Mouse (Mus musculus) heart, postnatal 10 days (tissue): ENCODE results near the gene Gm20388. TPM values are rescaled to one million over a fixed set of nuclear protein-coding genes. Genes with fewer than 3 reads are reported as not detected.
A peak's percentile ranks its signal among the peaks of the same experiment; 100 is the strongest.

Experiments
- DNase-seq, 2 experiments: peaks; one replicate each; pipeline ENCODE4 v3.0.0; 2021
- intact Hi-C: fragments of 180-260 bp; cut with DNase I; formaldehyde crosslinking; loops from one replicate; pipeline ENCODE4 v1.15.1; 2025
- total RNA-seq, 2 experiments: library from RNA; stranded (reverse); gene quantifications; 2 replicates each; pipeline ENCODE4 v1.2.3; 2021

Gm20388 gene
- total RNA-seq, 2 experiments from 2014 or later: 2.0 to 2.2 TPM

DNA sequence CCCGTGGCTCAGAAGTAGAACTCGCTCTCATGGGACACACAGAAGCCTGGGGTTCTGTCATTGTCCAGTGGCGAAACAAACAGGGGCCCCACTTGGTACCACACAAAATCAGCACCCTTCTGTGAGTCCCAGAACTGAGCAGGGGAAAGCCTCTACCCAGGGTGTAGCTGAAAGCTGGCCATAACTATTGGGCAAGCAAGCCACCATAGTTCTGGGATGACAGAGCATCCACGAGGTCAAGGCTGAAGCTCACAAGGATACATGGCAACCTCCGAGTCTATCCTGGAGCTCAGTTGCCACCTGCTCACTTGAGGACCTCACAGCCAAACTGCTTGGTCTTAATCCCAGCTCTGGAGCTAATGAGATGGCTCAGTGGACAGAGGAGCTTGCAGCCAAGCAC is 270.6 kb downstream of the Gm20388 start:
- intact Hi-C loops: no loop called here

DNA sequence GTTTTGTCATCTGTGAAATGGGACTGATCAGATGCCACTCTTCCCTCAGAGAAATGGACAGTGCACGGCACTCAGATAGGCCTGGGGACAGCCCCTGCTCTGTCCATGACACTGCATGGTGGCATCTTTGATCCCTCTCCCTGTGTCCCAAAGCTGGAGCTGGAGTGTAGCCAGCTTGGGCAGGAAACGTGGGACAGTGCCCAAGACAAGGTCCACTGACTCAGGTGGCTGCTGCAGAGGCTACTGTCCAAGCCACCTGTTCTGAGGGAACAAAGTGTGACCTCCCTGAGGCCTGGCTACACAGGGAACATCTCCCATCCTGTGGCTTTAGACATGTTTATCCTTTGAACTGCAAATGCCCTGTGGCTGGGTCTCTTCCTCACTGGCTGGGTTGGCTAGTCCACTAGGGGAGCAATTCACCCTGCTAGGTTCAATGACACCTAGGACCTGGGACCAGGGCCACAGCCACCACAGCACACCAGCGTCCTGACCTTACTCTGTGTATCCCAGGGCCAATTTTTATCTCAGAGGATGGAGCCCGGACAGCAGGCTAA is 271.3 kb downstream of the Gm20388 start:
- DNase-seq: no peak
- intact Hi-C loops: no loop called here

More for the DNA sequence above, 270.6 kb downstream of the Gm20388 start:
- no peak for DNase-seq

DNA sequence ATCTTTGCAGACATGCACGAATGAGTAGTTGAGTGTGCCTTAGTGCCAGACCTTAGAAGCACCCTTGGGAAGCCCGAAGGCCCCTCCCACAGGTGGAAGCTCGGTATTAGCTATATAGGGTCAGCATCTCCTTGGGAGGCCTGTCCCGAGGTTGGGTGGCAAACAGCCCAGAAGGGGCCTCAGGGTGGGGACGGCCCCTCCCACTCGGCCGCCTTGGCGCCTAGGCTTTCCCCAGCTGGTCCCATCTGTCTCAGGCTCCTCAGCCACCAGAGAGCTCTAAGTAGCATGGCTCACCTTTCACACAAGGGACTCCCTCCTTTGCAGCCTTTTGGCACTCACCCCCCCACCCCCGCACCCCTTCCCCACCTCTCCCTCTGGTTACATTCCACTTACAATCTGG is 273.7 kb downstream of the Gm20388 start:
- DNase-seq: peak; percentile 63 to 67
- intact Hi-C loops: no loop called here

DNA sequence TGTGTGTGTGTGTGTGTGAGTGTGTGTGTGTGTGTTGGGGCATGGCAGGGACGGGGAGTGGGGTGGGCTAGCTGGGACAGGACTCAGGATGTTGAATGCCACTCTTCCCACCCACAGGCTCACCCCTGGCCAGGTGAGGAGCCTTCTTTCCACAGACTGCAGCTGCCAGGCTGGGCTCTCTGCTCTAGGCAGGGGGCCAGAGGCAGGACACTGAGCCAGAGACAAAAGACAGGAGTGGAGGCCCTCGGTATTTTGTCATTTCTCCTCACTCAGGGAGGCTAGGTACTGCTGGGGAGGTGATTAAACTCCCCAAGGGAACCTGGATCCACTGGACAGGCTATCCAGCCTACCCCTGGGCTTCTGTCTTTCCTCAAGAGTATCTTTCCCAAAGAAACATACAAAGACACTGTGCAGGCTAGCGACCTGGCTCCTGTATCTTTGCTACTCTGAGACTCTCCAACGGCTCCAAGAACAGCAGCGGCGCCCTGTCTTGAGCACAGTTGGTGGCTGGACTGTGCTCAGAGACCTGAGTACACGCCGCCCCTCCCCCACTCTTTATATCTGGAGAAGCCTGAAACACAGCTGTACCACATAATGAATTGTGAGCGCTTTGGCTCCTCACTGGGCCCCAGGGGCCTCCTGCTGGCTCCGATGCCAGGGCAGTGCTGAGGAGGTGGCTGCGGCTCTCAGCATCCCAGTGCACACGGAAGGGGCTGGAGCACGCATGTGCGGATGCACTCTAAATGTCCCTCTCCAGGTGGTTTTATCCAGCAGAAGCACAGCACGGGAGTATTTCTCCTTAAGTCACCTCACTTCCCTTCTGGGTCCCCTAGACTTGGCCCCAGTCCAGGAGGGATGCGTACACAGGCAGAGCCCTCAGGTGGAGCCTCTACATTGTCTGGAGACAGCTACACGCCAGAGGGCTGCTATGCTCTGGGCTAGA is 274.5 kb downstream of the Gm20388 start:
- intact Hi-C loops: no loop called here
- DNase-seq: peak; percentile 71 to 76

DNA sequence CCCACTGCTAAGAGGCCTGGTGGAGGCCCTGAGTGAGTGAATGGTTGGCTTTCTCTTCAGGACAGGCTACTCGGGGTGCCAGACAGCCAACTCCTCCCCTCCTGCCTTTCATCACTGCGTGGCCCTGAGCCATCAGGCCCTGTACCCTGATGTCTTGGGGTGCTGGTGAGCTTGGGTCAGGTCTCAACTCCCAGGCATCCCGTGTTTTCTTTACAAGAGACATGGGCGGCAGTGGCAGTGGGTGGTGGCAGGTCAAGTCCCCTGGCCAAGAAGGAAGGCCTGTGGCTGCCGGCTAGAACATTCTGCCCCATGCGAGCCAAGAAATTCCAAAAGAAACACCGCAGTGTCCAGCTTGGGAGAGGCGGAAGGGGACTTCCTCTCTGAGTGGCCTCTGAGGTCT is 275.8 kb downstream of the Gm20388 start:
- DNase-seq: peak; percentile 65 to 73
- intact Hi-C loops: loop anchor here (1.0 kb wide), 1 partner anchor 20 kb away; no protein-coding TSS in a partner anchor

DNA sequence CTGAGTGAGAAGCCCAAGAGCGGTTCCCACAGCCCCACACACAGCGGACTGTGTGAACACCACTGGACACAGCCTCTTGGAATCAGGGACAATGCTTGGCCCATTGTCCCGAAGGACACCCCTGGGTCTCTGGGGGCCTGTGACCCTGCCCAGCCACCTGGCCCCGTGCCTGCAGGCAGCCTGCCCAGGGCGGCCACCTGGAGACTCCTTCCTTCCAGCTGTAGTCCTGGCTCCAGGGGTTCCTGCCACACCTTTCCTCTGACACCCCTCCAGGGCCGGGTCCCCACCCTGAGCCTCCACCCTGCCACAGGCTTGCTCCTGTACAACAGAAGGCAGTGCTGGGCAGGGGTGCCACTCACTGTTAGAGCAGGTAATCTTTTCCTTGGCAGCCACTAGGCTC is 277.9 kb downstream of the Gm20388 start:
- intact Hi-C loops: no loop called here
- DNase-seq: peak; percentile 69 to 76

DNA sequence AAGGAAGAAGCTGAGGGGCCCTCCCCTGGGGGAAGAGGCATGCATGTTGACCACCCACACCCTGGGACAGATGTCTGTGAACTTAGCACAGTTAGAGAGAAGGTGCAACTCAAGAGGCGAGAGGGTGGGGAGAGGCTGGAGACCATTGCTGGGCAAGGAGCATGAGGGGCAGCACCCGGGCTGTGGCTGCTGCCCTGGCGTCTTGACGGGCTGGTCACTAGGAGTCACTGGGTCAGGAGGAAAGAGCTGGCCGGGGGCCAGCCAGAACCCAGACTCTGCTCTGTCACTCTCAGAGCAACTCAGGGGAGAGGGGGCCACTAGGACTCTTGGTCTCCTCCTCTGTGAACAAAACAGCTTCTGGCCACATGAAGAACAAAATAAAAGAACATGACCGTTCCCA is 278.8 kb downstream of the Gm20388 start:
- intact Hi-C loops: no loop called here

DNA sequence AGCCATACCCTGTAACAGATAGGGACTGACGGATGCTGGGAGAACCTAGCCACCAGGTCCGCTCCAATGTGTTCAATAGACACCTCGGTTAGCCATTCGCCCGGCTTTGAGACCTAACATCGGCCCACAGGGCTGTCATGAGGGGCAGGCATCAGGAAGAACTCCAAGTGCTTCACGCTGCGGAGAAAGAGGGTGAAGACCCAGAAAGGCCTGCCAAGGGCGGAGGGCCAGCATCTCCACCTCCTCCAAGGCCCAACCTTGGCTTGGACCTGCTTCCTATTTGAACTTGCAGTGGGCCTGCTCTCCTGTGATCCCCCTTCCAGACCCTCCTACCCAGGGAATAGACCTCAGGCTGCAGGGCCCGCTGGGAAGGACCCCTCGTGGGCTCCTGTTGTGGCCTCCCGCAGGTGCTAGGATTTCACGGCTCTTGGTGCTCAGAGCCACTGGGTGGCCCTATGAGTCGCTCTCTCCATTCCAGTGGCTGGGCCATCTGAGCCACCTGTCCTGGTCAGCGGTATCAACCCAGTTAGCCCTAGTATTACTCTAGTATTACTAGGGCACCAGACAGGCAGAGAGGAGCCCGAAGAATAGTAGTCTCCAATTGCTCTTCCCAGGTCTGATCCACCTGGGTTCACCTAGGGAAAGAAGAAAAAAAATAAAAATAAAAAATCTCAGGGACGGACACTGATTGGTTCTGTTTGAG is 279.6 kb downstream of the Gm20388 start:
- DNase-seq: no peak
- intact Hi-C loops: no loop called here

More for the DNA sequence above, 278.8 kb downstream of the Gm20388 start:
- DNase-seq: no peak

DNA sequence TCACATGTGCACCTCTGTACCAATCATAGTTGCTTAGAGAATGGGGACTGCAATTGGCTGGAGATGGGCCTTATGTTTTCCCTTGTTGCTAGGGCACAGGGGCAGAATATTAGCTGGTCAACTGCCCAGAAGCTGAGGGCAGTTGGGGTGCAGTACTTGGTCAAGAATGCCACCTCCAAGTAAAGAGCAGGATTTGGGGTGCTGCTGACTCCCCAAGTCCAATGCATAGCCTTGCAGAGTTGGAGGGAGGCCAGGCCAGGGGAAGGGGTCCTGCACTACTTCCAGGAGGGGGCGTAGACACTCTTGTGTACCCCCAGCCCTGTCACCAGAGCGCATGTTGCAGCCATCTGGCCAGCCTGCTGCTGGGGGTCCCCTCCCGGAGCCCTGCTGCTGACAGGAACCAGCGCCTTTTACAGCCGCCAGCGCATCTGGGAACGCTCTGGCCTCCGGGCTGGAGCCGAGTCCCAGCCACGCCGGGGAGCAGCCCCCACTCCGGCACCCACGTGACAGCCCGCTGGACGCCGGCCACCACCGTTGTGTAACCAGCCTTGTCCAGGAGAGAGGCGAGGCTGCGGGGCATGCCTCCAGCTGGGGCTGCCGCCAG is 280.3 kb downstream of the Gm20388 start:
- intact Hi-C loops: no loop called here

DNA sequence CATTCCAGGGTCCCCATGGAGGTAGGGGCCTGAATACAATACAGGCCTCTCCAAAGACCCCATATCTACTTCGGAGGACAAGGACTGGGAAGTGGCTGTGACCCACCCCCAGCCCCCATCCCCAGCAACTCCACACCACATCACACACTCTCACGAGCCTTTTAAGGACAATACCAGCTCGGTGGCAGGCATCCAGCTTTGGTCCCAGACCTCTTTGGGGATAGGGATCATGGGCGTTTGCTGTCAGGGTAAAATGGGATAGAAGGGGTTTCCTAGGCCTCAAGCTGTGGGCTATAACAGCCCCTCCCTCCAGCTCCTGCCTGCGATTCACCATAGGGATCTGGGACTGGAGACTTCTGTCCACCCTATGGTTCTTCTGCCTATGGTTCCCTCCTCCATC is 281.0 kb downstream of the Gm20388 start:
- intact Hi-C loops: no loop called here
- DNase-seq: peak in 1 of 2 experiments; percentile 53

More for the DNA sequence above, 280.3 kb downstream of the Gm20388 start:
- DNase-seq: peak; percentile 98

DNA sequence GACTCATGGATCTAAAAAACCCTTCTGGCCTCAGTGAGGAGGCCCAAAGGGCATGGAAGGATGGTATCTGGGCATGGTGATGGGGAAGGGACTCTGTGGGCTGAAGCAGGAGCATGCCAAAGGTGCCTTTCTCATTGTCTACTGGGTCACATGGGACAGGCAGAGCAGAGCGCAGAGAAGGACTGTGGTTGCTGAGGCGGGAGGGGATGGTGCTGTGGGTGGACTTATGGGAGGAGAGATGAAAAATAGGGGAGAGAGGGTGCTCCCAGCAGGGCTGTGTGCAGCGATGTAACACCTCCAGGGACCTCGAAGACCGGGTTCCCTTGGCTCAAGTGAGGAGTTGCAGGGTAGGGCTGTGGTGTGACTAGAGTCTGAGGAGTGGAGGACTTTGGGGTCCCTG is 281.5 kb downstream of the Gm20388 start:
- intact Hi-C loops: no loop called here
- no peak for DNase-seq

DNA sequence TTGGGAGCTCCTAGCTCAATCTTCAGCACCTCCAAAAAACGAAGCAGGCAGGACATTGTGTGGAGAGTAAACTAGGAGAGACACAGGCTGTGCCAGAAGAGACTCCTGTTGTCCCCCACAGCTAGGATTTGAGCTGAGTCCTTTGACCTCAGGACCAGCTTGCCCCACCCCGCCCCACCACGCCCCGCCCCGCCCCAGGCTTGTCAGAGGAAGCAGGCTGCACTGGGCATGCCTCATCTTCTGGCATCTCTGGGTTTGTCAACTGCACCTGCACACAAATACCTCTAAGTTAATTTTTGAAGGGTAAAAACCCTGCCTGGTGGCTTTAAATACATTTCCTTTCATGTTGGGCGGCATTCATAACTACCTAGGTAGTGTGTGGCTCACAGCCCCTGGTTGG is 290.7 kb downstream of the Gm20388 start:
- no peak for DNase-seq
- intact Hi-C loops: no loop called here

DNA sequence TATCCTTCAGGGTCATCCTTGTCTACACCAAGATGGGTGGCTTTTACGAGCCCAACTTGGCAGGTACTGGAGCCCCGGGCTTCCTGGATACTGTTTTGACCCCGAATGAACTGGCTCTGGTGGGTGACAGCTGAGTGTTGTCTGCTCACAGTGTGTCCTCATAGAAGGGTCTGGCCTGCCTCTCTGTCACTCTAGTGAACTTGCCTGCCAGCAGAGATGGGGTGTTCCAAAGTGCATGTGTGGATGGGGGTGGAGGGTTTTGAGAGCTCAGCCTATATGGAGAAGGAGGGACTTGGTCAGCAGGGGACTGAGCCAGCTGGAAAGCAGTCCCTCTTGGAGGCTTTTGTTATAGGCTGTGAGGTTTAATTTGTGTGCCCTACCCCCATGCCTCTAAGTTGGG is 291.9 kb downstream of the Gm20388 start:
- intact Hi-C loops: no loop called here
- peak; percentile 75 for DNase-seq

DNA sequence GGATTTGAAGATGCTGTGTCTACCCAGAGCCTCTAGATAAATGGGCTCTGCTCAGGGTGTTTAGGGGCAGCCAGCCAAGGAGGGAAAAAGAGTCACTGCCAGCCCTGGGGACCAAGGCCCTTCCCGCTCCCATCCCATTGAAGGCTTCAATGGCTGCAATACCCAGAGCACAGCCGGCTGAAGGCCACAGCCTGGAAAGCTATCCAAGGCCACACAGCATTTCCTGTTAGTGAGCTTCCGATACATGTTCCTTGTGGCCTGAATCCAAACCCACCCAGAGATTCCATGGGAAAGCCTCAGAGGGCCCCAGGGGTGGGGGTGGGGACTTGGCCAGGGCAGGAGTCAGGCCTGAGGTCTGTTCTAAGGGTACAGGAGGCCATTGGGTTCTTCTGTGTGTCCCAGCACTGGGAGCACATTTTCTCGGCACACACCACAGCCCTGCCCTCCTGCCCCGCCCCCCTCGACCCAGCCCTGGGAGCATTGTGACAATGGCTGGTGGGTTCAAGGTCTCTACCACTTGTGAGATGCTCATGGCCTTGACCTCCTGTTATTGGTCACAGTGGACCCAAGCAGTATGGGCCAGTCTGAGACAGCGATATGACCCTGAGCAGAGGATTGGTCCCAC is 294.2 kb downstream of the Gm20388 start:
- DNase-seq: peak; percentile 74 to 81
- intact Hi-C loops: no loop called here

DNA sequence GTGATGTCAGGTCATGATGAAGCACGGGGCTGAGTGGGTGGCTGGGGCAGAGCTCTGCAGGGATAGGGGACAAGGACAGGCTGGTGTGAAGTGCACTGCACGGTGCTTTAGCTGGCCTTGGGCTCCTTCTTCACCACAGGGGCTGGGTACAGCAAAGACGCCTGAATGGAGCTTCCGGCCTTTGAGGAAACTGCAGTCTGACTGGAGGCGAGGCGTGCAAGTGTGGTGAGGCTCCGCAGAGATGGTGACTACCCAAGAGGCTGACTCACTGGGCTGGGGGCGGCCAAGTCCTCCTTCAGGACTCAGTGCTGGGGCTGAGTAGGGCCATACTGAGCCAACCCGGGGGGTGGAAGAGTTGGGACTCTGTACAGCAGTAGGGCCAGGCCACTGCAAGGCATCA is 295.3 kb downstream of the Gm20388 start:
- intact Hi-C loops: loop anchor here (1.0 kb wide), 1 partner anchor 20 kb away; no protein-coding TSS in a partner anchor
- DNase-seq: no peak

DNA sequence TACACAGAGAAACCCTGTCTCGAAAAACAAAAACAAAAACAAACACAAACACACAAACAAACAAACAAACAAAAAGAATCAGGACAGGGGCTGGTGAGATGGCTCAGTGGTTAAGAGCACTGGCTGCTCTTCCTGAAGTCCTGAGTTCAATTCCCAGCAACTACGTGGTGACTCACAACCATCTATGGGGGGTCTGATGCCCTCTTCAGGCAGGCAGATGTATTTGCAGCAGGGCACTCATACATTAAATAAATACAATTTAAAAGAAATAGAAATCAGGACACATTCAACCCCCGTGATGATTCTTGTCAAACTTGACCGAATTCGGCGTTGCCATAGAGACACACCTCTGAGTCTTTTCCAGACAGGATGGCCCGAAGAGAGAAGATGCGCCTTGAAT is 296.7 kb downstream of the Gm20388 start:
- DNase-seq: no peak
- intact Hi-C loops: no loop called here

DNA sequence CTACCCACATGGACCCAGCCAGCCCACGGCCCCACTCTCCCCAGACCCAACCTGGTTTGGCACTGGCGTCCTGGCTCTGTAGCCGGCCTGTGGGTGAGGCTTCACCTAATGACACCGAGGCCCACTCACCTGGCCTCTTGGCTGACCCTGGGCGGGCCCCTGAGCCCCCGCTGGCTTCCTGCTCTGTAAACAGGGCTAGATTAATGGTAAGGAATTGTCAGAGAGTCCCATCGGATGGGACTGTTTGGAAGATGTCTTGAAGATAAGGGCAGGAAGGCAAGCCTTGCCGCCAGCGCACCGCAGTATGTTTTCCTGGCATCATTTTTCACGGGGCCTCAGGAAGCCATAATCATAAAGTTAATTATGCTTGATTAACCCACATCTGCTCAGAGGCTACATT is 297.5 kb downstream of the Gm20388 start:
- intact Hi-C loops: no loop called here
- DNase-seq: no peak

DNA sequence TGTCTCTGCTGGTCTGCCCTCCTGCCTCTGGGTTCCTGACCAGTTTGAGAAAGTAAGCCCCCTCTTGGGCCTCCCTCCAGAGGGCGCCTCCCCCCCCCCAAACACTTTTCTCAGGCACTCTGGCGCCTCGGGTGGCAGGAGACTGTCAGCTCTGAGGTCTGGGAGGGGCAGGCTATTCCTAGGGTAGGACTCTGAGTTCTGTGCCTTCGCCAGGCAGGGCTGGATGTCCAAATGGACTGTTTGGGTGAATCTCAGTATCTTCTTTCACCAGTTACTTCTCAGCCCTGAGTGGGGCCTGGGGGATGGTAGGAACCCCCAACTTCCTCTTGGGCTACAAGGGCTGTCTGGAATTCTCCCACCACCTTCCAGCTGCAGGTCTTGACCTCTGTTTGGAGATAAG is 300.7 kb downstream of the Gm20388 start:
- intact Hi-C loops: no loop called here
- DNase-seq: peak in 1 of 2 experiments; percentile 38

DNA sequence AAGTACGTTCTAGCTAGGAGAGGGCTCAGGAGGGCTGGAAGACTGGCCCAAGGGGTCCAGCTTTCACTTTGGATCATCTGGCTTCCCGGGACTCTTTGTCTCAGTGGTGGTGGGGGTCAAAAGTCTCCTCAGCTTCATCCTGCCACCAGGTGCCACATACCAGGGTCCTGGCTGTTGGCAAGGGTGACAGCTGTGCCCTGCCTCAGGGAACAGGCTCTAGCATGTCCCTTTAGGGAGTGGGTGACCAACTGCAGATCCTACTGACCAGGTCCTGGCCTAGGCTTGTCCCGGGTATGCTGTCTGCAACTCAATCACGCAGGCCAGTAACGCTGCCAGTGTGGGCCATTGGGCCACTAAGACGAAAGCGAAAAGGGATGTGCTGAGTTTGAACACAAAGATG is 302.0 kb downstream of the Gm20388 start:
- intact Hi-C loops: no loop called here
- DNase-seq: no peak

DNA sequence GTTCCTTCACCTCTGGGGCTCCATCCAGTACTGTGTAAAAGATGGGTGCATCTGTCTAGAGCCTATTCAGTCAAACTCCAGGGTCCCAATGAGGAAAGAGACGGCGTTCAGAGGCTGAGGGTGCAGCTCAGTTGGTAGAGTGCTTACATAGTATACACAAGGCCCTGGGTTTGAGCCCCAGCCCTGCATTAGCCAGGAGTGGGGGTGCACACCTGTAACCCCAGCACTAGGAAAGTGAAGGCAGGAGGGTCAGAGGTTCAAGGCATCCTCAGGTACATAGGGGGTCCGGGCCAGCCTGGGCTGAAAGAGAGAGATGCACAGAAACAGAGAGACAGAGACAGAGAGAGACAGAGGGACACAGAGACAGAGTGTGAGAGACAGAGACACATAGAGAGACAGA is 302.6 kb downstream of the Gm20388 start:
- intact Hi-C loops: no loop called here
- no peak for DNase-seq

DNA sequence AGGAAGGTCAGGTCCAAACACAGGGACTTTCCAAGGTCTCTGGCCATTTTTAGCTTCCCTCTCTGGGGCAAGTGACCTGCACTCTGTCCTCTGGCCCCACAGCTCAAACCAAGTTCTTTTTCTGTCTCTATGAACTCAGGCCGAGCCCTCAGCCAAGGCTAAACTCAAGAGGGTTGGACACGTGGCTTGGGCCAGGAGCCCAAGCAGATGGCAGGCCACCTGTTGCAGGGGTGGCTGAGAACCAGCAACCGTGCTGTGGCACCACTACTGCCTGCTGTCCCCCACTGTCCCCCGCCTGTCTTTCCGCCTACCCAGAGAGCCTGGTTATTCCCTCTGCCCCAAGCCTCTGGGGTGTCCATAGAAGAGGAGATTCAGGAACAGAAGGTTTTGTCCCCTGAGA is 303.3 kb downstream of the Gm20388 start:
- DNase-seq: peak; percentile 87 to 88
- intact Hi-C loops: no loop called here
